Mouse (Mus musculus) v-Abl transformed pro-B cells (cell line): ENCODE data around the gene Gm5244.

Experiments
- in situ Hi-C, 2 experiments: fragments of 400-800 bp; cut with MboI; formaldehyde crosslinking; loops; one replicate each; pipeline ENCODE4 v1.15.1; 2025; ENCODE audit not compliant: unreplicated experiment in 2 of 2

Gene Gm5244

DNA sequence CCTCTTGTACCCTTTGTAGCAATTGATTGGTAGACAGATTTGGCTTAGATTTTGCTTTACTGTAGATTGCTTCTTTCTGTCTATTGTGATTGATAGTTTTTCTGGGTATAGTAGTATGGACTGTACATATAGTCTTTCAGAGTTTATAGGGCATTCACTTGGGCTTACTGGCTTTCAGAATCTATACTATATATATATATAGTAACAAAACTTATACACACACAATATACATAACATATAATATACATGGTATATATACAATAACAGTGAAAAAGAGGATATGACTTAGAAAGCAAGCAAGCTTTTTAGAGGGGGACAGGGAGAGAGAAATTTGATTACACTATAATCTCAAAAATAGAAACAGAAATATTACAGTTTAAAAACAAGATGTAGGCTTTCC lies at the start of gene Gm5244:
Gene Gm5244, plus strand, starts transcription at position 301 of the 400 bp plus-strand sequence.
- in situ Hi-C loops = loop anchor here in 1 of 2 experiments (25.0 kb wide), 2 partner anchors 709 to 966 kb away; partner anchors contain the start of gene Olfr1499

DNA sequence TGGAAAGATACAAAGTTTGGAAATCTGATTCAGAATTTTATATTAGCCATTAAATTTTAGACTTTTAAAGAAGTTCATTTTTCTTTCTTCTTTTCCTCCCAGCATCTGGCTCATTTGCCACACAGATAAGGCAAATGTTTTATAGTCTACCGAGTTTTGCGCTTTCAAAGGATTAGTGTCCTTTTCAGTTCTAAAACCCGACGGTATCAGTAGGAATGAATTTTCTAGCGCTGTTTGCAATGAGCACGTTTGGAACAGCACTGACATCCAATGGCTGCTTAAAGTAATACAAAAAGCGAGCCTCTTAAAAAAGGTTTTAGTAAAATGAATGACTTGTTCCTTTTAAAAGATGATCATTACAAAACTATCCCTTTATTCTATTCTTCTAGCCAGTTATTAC lies 49.4 kb upstream of the Gm5244 start:
- in situ Hi-C loops = no loop called here

DNA sequence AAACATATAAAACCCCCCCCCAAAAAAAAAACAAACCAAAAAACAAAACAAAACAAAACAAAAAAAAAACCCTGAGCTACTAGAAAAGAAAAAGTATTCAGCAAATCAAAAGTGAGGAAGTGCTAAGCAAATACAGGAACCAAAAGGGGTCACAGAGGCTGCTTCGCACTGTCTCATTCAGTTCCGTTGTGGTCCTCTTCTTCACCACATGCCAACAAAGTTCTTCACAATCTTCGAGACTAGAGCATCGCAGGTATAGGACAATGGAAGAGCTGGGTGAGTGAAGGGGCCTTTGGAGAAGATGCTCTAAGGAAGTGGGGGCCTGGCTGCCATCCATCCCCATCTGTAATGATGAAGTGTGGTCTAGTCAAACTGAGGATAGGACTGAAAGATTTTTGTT lies 48.1 kb upstream of the Gm5244 start:
- in situ Hi-C loops = no loop called here

DNA sequence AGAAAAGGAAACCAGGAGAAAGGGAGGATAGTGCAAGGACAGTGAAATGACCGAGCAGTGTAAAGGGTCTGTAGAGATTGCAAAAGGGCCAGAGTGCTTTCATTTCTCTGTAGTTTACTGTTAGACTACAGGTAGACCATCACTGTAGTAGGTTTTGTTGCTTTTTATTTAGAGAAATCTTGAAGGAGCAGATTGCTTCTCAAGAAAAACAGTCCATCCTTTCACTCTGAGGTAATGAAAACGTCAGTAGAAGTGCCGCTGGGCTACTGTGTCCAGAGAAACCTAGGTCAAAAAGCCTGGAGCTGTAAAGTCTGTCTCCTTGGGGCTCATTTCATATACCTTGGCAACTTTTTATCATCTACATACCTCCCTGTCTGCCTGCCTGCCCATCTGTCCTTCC lies 47.4 kb upstream of the Gm5244 start:
- in situ Hi-C loops = no loop called here

DNA sequence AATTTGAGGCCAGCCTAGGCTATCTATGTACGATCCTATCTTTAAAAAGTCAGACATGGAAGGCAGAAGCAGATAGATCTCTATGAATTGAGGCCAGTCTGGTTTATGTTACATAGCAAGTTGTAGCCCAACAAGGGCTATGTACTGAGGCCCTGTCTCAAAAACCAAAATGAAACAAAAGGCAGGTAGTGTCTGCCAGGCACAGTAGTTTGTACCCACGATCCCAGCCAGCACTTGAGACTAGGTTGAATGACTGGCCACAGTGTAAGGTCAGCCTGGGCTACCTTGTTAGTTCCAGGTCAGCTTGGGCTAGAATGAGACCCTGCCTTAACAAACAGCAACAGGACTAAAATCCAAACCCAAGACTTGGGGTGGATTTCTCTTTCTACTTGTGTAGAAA lies 45.9 kb upstream of the Gm5244 start:
- in situ Hi-C loops = loop anchor here (5.0 to 25.0 kb wide), 4 partner anchors 328 to 1787 kb away; partner anchors contain the start of genes Mrpl16 (in 2 of the 2) and Tle4 (in 1 of the 2)

DNA sequence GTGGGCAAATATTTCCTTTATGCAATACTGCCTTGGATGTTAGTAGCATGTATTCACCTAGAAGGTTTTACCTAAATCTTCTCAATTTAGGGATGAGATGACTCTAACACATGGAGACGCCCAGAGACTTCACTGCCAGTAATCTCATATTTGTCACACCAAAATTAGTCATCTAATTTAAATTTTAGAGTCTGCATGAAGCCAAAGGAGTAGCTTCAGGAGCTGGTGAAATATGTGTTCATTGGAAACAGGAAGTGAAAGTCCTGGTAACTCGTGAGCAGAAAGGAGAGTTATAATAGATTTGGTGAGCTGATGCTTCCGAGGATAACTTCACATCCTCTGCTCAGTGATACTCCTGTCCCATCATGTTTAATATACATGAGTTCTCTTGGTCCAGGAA lies 45.4 kb upstream of the Gm5244 start:
- in situ Hi-C loops = loop anchor here (5.0 to 25.0 kb wide), 4 partner anchors 329 to 1786 kb away; partner anchors contain the start of genes Mrpl16 (in 2 of the 2) and Tle4 (in 1 of the 2)

DNA sequence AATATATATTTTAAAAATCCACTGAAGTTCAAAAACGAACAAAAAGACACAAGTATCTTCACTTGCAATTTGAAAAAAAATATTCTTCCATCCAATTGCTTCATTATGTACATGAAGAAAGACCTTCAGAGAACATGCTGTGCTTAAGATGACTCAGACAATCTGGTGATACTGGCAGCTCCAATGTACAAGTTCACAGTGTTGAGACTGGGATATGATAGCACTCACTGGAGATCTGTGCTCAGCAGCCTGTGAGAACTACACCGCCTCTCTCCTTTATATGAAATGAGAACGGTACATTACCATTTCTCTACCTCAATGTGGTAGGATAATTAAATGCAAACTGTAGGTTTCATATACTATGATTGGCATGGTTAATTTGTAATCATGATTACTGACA lies 43.7 kb upstream of the Gm5244 start:
- in situ Hi-C loops = loop anchor here (5.0 to 25.0 kb wide), 4 partner anchors 331 to 1784 kb away; partner anchors contain the start of genes Mrpl16 (in 2 of the 2) and Tle4 (in 1 of the 2)

DNA sequence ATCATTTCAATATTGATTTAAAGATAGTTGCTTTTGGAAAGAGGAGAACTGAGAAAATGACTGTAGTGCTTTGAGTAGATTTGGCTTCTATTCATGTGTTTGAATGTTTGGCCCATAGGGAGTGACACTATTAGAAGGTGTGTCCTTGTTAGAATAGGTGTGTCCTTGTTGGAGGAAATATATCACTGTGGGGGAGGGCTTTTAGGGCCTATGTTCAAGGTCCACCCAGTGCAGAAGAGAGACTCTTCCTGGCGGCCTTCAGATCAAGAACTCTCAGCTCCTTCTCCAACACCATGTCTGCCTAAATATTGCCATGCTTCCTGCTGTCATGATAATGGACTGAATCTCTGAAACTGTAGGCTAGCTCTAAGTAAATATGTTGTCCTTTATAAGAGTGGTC lies 42.2 kb upstream of the Gm5244 start:
- in situ Hi-C loops = loop anchor here (5.0 to 25.0 kb wide), 4 partner anchors 332 to 1783 kb away; partner anchors contain the start of genes Mrpl16 (in 2 of the 2) and Tle4 (in 1 of the 2)

DNA sequence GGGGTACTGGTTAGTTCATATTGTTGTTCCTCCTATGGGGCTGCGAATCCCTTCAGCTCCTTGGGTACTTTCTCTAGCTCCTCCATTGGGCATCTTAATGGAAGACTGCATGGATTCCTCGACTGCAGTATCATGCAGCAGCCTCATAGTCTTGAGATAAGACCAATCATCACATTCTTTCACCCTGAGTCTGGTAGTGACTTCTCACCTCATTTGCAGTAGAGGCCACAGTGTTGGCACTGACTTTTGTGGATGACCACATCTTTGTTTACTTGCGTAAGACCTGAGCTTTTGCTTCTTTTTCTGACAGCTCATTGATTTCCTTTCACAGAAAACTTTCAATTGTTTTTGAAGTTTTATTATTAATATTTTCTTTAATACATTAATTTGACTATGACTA lies 40.8 kb upstream of the Gm5244 start:
- in situ Hi-C loops = loop anchor here (25.0 kb wide), 3 partner anchors 793 to 1782 kb away; partner anchors contain the start of genes Mrpl16 (in 2 of the 2) and Tle4 (in 1 of the 2)

DNA sequence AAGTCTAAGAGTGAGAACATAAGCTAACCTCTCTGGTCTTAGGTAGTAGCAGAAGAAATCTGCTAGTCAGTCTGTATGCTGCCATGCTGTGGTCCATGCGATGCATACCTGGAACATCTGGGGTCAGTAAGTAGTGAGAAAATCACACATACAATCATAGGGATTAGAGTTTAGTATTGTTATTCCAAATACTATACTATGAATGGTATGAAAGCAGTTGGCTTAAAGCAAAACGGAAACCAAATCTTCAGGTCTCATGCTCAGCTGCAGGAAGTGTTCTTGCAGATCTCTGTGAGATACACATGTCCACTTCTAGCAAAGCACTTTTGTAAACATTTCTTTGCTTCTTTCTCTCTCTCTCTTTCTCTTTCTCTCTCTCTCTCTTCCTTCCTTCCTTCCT lies 40.3 kb upstream of the Gm5244 start:
- in situ Hi-C loops = loop anchor here (25.0 kb wide), 3 partner anchors 794 to 1781 kb away; partner anchors contain the start of genes Mrpl16 (in 2 of the 2) and Tle4 (in 1 of the 2)

DNA sequence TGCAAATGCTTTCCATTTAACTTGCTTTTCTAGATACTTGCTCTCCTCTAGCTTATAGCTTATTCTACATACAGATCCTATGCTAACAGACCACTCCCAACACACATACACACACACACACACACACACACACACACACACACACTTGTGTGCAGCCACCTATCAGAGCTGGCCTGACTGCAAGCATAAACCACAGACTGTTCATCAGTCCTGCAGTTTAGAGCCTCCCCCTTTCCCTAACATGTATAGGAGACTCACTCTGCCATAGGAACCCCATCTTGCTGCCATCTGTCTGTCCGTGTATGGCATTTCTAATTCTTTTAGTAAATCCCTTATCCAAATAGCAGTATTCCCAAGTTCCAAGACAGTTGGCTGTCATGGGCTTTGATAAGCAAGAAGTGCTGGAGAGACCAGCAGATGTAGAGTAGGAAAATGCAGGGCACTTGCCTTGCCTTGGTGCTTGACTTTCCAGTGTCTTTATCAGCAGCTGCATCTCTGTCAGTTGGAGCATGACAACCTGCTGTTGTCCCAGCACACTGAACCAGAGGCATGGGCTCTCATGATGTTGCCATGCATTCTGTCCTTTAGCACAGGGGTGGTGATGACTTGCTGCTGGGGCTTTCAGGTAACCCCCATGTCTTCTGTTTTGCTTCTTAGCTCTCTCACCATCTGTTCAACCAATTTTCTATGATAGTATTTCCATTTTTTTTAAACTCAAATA lies 33.7 kb upstream of the Gm5244 start:
- in situ Hi-C loops = loop anchor here (25.0 kb wide), 3 partner anchors 801 to 1774 kb away; partner anchors contain the start of genes Mrpl16 (in 2 of the 2) and Tle4 (in 1 of the 2)

DNA sequence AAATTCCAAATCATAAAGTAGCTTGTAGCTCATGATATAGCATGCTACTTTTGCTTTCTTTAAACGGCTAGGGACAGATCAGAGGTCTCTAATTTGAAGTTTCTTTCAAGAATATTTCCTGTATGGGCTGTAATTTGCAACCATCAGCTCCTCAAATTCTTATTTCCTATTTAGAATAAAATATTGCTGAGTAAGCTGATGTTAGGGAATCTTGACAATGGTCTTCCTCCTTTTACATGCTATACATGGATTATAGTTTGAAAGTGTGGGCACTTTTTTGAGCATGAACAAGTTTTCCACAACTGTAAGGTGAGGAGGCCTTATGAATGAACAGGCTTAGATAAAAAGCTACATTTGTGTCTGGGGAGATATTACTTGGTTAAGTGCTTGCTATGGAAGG lies 32.6 kb upstream of the Gm5244 start:
- in situ Hi-C loops = loop anchor here (25.0 kb wide), 3 partner anchors 802 to 1773 kb away; partner anchors contain the start of genes Mrpl16 (in 2 of the 2) and Tle4 (in 1 of the 2)

DNA sequence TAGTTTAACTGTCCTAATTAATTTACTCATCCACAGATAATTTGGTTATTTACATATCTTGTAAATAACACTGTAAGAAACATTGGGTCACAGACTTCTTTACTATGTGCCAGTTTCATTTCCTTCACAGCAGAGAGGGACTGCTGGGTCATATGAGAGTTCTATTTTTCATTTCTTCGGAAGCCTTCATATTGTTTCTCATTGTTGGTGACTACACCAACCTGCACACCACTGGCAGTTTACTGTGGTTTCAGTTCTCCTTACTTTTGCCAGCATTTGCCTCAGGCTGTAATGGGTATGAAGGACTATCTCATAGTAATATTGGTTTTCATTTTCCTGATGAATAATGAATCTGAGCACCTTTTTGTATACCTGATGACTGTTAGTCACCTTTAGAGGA lies 28.0 kb upstream of the Gm5244 start:
- in situ Hi-C loops = loop anchor here (5.0 to 25.0 kb wide), 7 partner anchors 56 to 1769 kb away; partner anchors contain the start of genes Mrpl16 (in 2 of the 2) and Tle4 (in 1 of the 2)

DNA sequence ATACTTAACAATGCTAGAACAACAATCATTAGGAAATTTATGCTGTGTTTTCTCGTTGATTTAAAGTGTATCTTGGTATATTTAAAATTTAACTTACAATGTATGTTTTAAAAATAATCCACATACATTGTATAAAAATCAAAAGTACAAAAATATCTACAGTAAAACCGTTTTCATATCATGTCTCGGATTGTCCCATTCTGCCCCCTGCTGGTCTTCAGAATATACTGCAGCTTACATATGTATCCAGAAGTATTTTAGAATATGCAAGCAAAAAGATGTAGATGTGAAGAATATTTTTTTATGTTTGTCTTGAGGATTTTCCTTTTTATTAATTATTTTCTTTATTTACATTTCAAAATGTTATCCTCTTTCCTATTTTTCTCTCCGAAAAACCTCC lies 26.1 kb upstream of the Gm5244 start:
- in situ Hi-C loops = loop anchor here (5.0 to 25.0 kb wide), 5 partner anchors 58 to 1767 kb away; partner anchors contain the start of genes Mrpl16 (in 2 of the 2) and Tle4 (in 1 of the 2)

DNA sequence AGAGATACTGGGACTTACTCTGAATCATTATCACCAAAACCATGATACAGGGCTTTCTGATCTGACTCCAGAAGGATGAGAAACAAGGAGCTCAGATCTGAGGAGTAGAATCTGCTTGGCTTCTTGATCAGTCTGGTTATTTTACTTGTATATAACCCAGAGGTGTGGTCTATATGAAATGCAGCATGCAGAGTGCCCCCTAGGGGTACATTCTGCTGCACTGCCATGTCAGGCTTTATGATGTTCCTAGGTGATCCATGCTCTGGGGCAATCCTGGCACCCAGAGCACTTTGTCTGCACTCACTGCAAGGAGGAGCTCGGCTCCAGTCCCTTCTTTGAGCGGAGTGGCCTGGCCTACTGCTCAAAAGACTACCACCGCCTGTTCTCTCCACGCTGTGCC lies 21.9 kb upstream of the Gm5244 start:
- in situ Hi-C loops = loop anchor here (5.0 to 25.0 kb wide), 5 partner anchors 62 to 1763 kb away; partner anchors contain the start of genes Mrpl16 (in 2 of the 2) and Tle4 (in 1 of the 2)

DNA sequence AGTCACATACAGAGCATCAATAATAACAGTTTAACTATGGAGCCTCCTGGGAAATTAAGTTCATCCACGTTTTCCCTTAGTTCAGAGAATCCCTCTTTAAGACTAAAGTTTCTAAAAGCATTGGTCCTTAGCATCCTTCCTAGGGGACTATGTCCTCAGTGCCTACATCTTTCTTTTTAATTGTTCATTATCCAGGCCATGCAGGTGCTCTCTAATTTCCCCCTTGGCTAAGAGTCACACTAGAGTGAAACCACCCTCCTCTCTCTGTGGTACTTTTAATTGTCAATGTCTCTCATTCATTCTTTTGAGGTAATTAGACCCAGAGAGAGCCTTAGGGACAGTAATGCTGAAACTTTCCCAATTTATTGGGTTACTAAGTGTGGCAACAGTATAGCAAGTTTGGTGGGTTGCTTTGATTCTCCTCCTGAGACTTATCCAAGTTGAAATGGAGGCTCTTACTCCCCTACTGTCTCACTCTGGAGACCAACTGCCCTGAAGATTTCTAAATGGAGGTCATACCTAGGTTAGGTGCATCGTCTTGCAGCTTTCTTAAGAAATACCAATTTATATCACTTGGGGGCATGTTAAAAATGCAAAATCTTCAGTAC lies 15.6 kb upstream of the Gm5244 start:
- in situ Hi-C loops = loop anchor here in 1 of 2 experiments (25.0 kb wide), 2 partner anchors 694 to 981 kb away; partner anchors contain the start of gene Olfr1499

DNA sequence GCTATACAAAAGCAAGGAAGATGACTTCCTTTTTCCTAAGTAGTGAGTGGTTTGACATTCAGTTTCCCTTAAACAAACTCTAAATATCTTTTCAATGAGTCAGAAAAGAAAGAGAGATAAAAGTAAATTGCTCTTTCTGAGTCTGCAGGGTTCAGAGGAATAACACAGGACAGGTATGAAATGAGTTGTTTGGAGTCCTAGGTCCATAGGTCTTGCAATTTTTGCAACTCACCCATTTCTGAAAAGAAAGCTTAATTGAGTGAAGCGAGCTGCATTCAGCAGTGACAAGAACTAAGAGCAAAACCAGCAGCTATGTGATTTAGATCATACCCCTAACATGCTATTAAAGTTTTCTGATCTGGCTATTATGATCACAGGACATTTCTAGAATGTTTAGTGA lies 14.9 kb upstream of the Gm5244 start:
- in situ Hi-C loops = loop anchor here in 1 of 2 experiments (25.0 kb wide), 2 partner anchors 694 to 981 kb away; partner anchors contain the start of gene Olfr1499

DNA sequence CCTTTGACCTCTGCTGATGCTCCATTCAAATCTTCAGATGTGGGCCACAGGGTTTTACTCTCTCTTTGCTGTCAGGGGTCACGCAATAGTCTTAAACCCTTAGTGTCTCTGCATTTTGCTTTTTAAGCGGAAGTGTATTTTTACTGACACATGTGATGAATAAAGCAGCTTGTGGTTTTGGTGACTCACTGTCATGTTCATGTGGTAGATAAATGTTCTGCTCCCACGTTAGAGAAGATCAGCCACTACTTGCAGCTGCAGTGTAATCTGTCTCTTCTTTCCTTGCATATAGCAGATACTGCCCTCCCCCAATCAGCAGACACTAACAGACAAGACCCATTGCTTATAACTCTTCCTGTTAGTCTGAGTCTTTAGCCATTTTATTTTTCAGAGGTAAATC lies 12.9 kb upstream of the Gm5244 start:
- in situ Hi-C loops = loop anchor here in 1 of 2 experiments (25.0 kb wide), 2 partner anchors 696 to 979 kb away; partner anchors contain the start of gene Olfr1499

DNA sequence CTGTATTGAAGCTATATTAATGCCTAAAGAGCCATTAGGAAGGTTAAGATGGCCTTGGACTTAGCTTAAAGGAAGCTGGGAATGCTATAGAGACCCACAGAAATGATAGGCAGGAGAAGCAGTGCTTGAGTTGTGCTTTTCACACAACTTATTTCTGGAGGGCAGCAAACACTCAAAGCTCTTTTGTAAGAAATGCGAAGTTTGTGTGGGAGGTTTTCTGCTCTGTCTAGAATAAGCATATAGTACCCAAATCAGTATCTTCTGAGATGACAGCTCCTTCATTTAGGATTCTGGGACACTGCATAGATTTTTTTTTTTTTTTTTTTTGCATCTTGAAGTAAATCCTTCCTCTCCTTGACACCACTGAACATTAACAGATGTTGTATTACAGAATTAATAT lies 8.0 kb upstream of the Gm5244 start:
- in situ Hi-C loops = loop anchor here in 1 of 2 experiments (25.0 kb wide), 2 partner anchors 701 to 974 kb away; partner anchors contain the start of gene Olfr1499

DNA sequence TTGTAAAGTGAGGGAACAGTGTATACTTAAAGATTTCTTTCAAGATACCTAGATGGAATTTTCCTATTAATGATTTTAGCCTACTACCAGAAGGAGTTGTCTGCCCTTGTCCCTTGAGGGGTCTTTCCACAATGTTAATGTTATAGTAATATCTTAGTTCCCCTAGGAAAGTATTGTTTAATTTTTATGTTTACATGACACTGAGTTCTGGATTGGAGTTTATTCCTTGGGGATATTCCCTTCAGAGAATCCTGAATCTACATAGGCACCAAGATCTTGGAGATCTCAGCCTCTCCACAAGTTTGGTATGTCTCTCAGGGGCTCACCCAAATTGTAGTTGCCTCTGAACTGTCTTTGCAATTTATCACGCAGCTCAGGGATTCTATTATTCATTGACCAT lies 10.5 kb downstream of the Gm5244 start, which contains the start of gene Olfr1444:
Gene Olfr1444, plus strand, starts transcription at position 301 of the 400 bp plus-strand sequence.
- in situ Hi-C loops = no loop called here
